Mouse (Mus musculus): ENCODE measurements around the gene Mum1. TPM values are rescaled to one million over a fixed set of nuclear protein-coding genes. Genes with fewer than 3 reads are reported as not detected.

Gene Mum1
- polyA plus RNA-seq, 1 experiment from 2014 or later = 41.4 TPM

GRCm38 (mm10) chr10:80259463-80259805 is 33.2 kb downstream of the Mum1 start:
- no peak for TF ChIP-seq CTCF (IDR thresholded peaks at IDR 0.05)
- ATAC-seq (no peak), DNase-seq (ENCODE audit: low read depth, low spot score) (no peak)
- ChIA-PET POLR2A (interaction anchor here (0.5 to 1.6 kb wide), 2 partner anchors 10 to 108 kb away, joined by 4 to 6 read pairs; partner anchors contain the start of gene Ndufs7), CTCF (no interaction called here)
- in situ Hi-C loops (cut with MboI; ENCODE audit: low pct_unique_long_range_greater_than_20kb) = loop anchor here (10.0 kb wide), 1 partner anchor 275 kb away; the partner anchor contains the start of genes Cnn2 and Tmem259
- no peaks in the 10 kb centered on the region for H3K27me3 ChIP-seq

- in situ Hi-C loops (cut with MboI; ENCODE audit: low pct_unique_long_range_greater_than_20kb) = loop anchor here (10.0 kb wide), 1 partner anchor 275 kb away; the partner anchor contains the start of genes Cnn2 and Tmem259
- ATAC-seq (no peak), DNase-seq (ENCODE audit: low read depth, low spot score) (no peak)
- ChIA-PET CTCF (no interaction called here), POLR2A (interaction anchor here (0.5 to 1.6 kb wide), 3 partner anchors 8 to 109 kb away, joined by 3 to 6 read pairs (median 4); partner anchors contain the start of gene Ndufs7)
- TF ChIP-seq CTCF (IDR thresholded peaks at IDR 0.05) = no peak
- no peaks in the 10 kb centered on the region for H3K27me3 ChIP-seq
Observed at GRCm38 (mm10) chr10:80259861-80260641, 33.8 kb downstream of the Mum1 start.

- DNase-seq (ENCODE audit: low read depth, low spot score) (peak; percentile 73), ATAC-seq (peak; percentile 74)
- CTCF ChIA-PET = no interaction called here
- in situ Hi-C loops (cut with MboI; ENCODE audit: low pct_unique_long_range_greater_than_20kb) = no loop called here
- no peak for TF ChIP-seq CTCF (IDR thresholded peaks at IDR 0.05)
- POLR2A ChIA-PET = interaction anchor here (1.1 to 1.6 kb wide), 2 partner anchors 9 to 11 kb away, joined by 3 to 6 read pairs; partner anchors contain the start of gene Ndufs7
- H3K27me3 ChIP-seq = no peaks in the 10 kb centered on the region
Observed at GRCm38 (mm10) chr10:80260642-80261584, 34.7 kb downstream of the Mum1 start, which contains the start of the genes Gamt and Dazap1. TSS of gene Gamt (minus strand) at chr10:80261012. TSS of gene Dazap1 (plus strand) at chr10:80261486.

GRCm38 (mm10) chr10:80261585-80261968 is 35.3 kb downstream of the Mum1 start:
- ATAC-seq = peak; percentile 44

GRCm38 (mm10) chr10:80262169-80262568 is 35.9 kb downstream of the Mum1 start:
- CTCF ChIA-PET = no interaction called here
- in situ Hi-C loops (cut with MboI; ENCODE audit: low pct_unique_long_range_greater_than_20kb) = no loop called here
- no peaks in the 10 kb centered on the region for H3K27me3 ChIP-seq
- DNase-seq (ENCODE audit: low read depth, low spot score) (no peak), ATAC-seq (no peak)
- TF ChIP-seq CTCF (IDR thresholded peaks at IDR 0.05) = no peak
- POLR2A ChIA-PET = interaction anchor here (1.0 kb wide), 1 partner anchor 30 kb away, joined by 3 read pairs; the partner anchor contains the start of gene Rps15

More at GRCm38 (mm10) chr10:80261585-80261968, 35.3 kb downstream of the Mum1 start:
- TF ChIP-seq CTCF (IDR thresholded peaks at IDR 0.05) = no peak
- in situ Hi-C loops (cut with MboI; ENCODE audit: low pct_unique_long_range_greater_than_20kb) = no loop called here
- CTCF ChIA-PET = no interaction called here
- POLR2A ChIA-PET = interaction anchor here (1.0 kb wide), 1 partner anchor 31 kb away, joined by 3 read pairs; the partner anchor contains the start of gene Rps15
- no peaks in the 10 kb centered on the region for H3K27me3 ChIP-seq
- DNase-seq (ENCODE audit: low read depth, low spot score) = peak; percentile 81

- in situ Hi-C loops (cut with MboI; ENCODE audit: low pct_unique_long_range_greater_than_20kb) = no loop called here
- no peak for ATAC-seq
Observed at GRCm38 (mm10) chr10:80262776-80263365, 36.6 kb downstream of the Mum1 start.

GRCm38 (mm10) chr10:80264341-80265148 is 38.3 kb downstream of the Mum1 start:
- ChIA-PET CTCF (no interaction called here), POLR2A (interaction anchor here (1.0 to 1.5 kb wide), 2 partner anchors 9 to 11 kb away, joined by 4 read pairs; no protein-coding TSS in a partner anchor)
- ATAC-seq (no peak), DNase-seq (ENCODE audit: low read depth, low spot score) (peak; percentile 86)
- no peak for TF ChIP-seq CTCF (IDR thresholded peaks at IDR 0.05)
- in situ Hi-C loops (cut with MboI; ENCODE audit: low pct_unique_long_range_greater_than_20kb) = no loop called here
- H3K27me3 ChIP-seq = no peaks in the 10 kb centered on the region

More at GRCm38 (mm10) chr10:80262776-80263365, 36.6 kb downstream of the Mum1 start:
- no peak for TF ChIP-seq CTCF (IDR thresholded peaks at IDR 0.05)
- H3K27me3 ChIP-seq = no peaks in the 10 kb centered on the region
- CTCF ChIA-PET = interaction anchor here (1.1 kb wide), 1 partner anchor 8 kb away, joined by 3 read pairs; no protein-coding TSS in a partner anchor
- POLR2A ChIA-PET = interaction anchor here (1.0 to 1.5 kb wide), 2 partner anchors 9 to 29 kb away, joined by 3 to 4 read pairs; partner anchors contain the start of gene Rps15
- DNase-seq (ENCODE audit: low read depth, low spot score) = no peak

GRCm38 (mm10) chr10:80265149-80265486 is 38.9 kb downstream of the Mum1 start:
- ATAC-seq (no peak), DNase-seq (ENCODE audit: low read depth, low spot score) (no peak)
- TF ChIP-seq CTCF (IDR thresholded peaks at IDR 0.05) = no peak
- POLR2A ChIA-PET = interaction anchor here (1.0 kb wide), 1 partner anchor 9 kb away, joined by 4 read pairs; no protein-coding TSS in a partner anchor
- H3K27me3 ChIP-seq = no peaks in the 10 kb centered on the region
- CTCF ChIA-PET = no interaction called here
- in situ Hi-C loops (cut with MboI; ENCODE audit: low pct_unique_long_range_greater_than_20kb) = no loop called here

GRCm38 (mm10) chr10:80270099-80270498 is 43.9 kb downstream of the Mum1 start:
- POLR2A ChIA-PET = no interaction called here
- no peaks in the 10 kb centered on the region for H3K27me3 ChIP-seq
- ATAC-seq (no peak), DNase-seq (ENCODE audit: low read depth, low spot score) (no peak)
- CTCF ChIA-PET = no interaction called here
- in situ Hi-C loops (cut with MboI; ENCODE audit: low pct_unique_long_range_greater_than_20kb) = no loop called here
- TF ChIP-seq CTCF (IDR thresholded peaks at IDR 0.05) = no peak
